Mouse (Mus musculus): Measurements from ENCODE around the gene C1qtnf2. TPM values are rescaled to one million over a fixed set of nuclear protein-coding genes. Genes with fewer than 3 reads are reported as not detected.

Gene C1qtnf2
- polyA plus RNA-seq, 1 experiment from 2014 or later: 12.9 TPM

DNA sequence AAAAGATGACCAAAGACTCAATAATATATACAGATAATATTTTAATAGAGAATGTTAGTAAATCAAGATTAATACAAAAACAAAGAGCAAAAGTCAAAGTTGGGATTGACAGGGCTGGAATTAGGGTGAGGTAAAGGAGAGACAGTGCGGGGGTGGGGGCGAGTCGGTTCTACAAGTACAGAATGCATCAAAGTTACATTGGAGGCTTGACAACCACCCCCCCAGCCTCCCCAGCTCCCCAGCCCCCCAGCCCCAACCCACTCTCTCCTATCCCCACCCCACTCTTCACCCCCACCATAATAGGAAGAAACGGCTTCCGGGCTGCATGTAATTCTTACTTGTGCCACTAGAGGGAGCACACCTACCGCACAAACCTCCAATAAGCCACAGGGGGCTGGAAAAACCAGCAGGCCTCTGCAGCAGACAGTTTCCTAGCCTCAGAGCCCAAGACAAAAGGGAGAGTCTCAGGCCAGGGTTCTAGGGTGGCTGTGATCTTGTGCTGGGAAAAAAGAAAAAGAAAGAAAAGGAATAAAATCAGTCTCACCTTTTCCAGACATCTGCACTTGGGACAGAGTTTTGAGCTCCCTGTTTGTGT, 19.8 kb downstream of the C1qtnf2 start:
- H3K9ac ChIP-seq (ENCODE audit: low read depth, low read length): no peak overlapping the region
- H3K27me3 ChIP-seq (ENCODE audit: control insufficient read depth, insufficient read depth, low read depth, low read length): no peaks in the 10 kb centered on the region
- H3K4me2 ChIP-seq (ENCODE audit: low read length): no peak overlapping the region
- no peak overlapping the region for H3K27ac ChIP-seq (ENCODE audit: low read length)
- H3K4me1 ChIP-seq (ENCODE audit: control insufficient read depth, insufficient read depth, low read length): no peaks in the 10 kb centered on the region; the same call in 1 of the 2 replicates
- peak; percentile 79 for ATAC-seq
- H3K36me3 ChIP-seq (ENCODE audit: control insufficient read depth, insufficient read depth, low read length): no peaks in the 10 kb centered on the region
- 24% methylated on average over 6 of the region's 6 CpGs for WGBS
- H3K4me3 ChIP-seq (ENCODE audit: low read depth, low read length): no peak overlapping the region
- no peaks in the 10 kb centered on the region for H3K9me3 ChIP-seq (replicated peaks; ENCODE audit: control insufficient read depth, low read length, poor library complexity, severe bottlenecking)

GRCm38 (mm10) chr11:43495037-43495436, 21.0 kb downstream of the C1qtnf2 start:
- no peak for ATAC-seq
- 36% methylated on average over 8 of the region's 8 CpGs for WGBS

GRCm38 (mm10) chr11:43495532-43495931, 21.5 kb downstream of the C1qtnf2 start:
- ATAC-seq: no peak

More at GRCm38 (mm10) chr11:43495037-43495436, 21.0 kb downstream of the C1qtnf2 start:
- Histone ChIP-seq H3K27ac (ENCODE audit: low read length) (no peak overlapping the region), H3K9ac (ENCODE audit: low read depth, low read length) (no peak overlapping the region), H3K4me3 (ENCODE audit: low read depth, low read length) (no peak overlapping the region), H3K4me1 (ENCODE audit: control insufficient read depth, insufficient read depth, low read length) (no peaks in the 10 kb centered on the region; the same call in 1 of the 2 replicates), H3K27me3 (ENCODE audit: control insufficient read depth, insufficient read depth, low read depth, low read length) (no peaks in the 10 kb centered on the region), H3K4me2 (ENCODE audit: low read length) (no peak overlapping the region), H3K36me3 (ENCODE audit: control insufficient read depth, insufficient read depth, low read length) (no peaks in the 10 kb centered on the region), H3K9me3 (replicated peaks; ENCODE audit: control insufficient read depth, low read length, poor library complexity, severe bottlenecking) (no peaks in the 10 kb centered on the region)

DNA sequence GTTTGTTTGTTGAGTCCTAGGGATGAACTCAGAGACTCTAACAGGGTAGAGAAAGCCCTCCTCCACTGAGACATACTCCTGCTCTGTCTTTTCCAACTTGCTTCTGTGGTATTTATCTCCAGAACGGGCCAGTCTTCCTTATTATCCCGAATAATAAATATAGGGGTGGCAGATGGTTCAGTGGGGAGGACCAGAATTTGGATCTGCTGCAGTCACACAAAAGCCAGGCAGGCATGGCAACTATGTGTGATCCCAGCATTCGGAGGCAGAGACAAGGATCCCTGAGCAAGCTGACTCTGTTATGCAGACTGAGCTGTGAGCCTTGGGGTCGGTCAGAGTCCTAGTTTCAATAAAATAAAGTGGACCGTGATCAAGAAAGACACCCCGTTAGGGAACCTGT, 27.2 kb downstream of the C1qtnf2 start:
- ATAC-seq: no peak
- H3K36me3 ChIP-seq (ENCODE audit: control insufficient read depth, insufficient read depth, low read length): no peaks in the 10 kb centered on the region
- no peak overlapping the region for H3K9ac ChIP-seq (ENCODE audit: low read depth, low read length)
- no peaks in the 10 kb centered on the region for H3K9me3 ChIP-seq (replicated peaks; ENCODE audit: control insufficient read depth, low read length, poor library complexity, severe bottlenecking)
- no peak overlapping the region for H3K27ac ChIP-seq (ENCODE audit: low read length)
- H3K4me3 ChIP-seq (ENCODE audit: low read depth, low read length): no peak overlapping the region
- no peak overlapping the region for H3K4me2 ChIP-seq (ENCODE audit: low read length)
- H3K27me3 ChIP-seq (ENCODE audit: control insufficient read depth, insufficient read depth, low read depth, low read length): no peaks in the 10 kb centered on the region
- WGBS: 82% methylated on average over 6 of the region's 6 CpGs
- H3K4me1 ChIP-seq (ENCODE audit: control insufficient read depth, insufficient read depth, low read length): no peaks in the 10 kb centered on the region

More at GRCm38 (mm10) chr11:43495532-43495931, 21.5 kb downstream of the C1qtnf2 start:
- no peaks in the 10 kb centered on the region for H3K36me3 ChIP-seq (ENCODE audit: control insufficient read depth, insufficient read depth, low read length)
- H3K9me3 ChIP-seq (replicated peaks; ENCODE audit: control insufficient read depth, low read length, poor library complexity, severe bottlenecking): no peaks in the 10 kb centered on the region
- no peaks in the 10 kb centered on the region; the same call in 1 of the 2 replicates for H3K4me1 ChIP-seq (ENCODE audit: control insufficient read depth, insufficient read depth, low read length)
- no peak overlapping the region for H3K4me2 ChIP-seq (ENCODE audit: low read length)
- H3K27ac ChIP-seq (ENCODE audit: low read length): no peak overlapping the region
- H3K27me3 ChIP-seq (ENCODE audit: control insufficient read depth, insufficient read depth, low read depth, low read length): no peaks in the 10 kb centered on the region
- H3K9ac ChIP-seq (ENCODE audit: low read depth, low read length): no peak overlapping the region
- H3K4me3 ChIP-seq (ENCODE audit: low read depth, low read length): no peak overlapping the region
- WGBS: 34% methylated on average over 3 of the region's 3 CpGs

GRCm38 (mm10) chr11:43505188-43505587, 31.1 kb downstream of the C1qtnf2 start:
- Histone ChIP-seq H3K36me3 (ENCODE audit: control insufficient read depth, insufficient read depth, low read length) (no peaks in the 10 kb centered on the region), H3K4me2 (ENCODE audit: low read length) (no peak overlapping the region), H3K27ac (ENCODE audit: low read length) (no peak overlapping the region), H3K4me1 (ENCODE audit: control insufficient read depth, insufficient read depth, low read length) (no peaks in the 10 kb centered on the region), H3K9ac (ENCODE audit: low read depth, low read length) (no peak overlapping the region), H3K9me3 (replicated peaks; ENCODE audit: control insufficient read depth, low read length, poor library complexity, severe bottlenecking) (no peaks in the 10 kb centered on the region), H3K27me3 (ENCODE audit: control insufficient read depth, insufficient read depth, low read depth, low read length) (no peaks in the 10 kb centered on the region), H3K4me3 (ENCODE audit: low read depth, low read length) (no peak overlapping the region)
- 84% methylated on average over 7 of the region's 7 CpGs for WGBS
- no peak for ATAC-seq

- Histone ChIP-seq H3K4me1 (ENCODE audit: control insufficient read depth, insufficient read depth, low read length) (no peaks in the 10 kb centered on the region), H3K9ac (ENCODE audit: low read depth, low read length) (no peak overlapping the region), H3K9me3 (replicated peaks; ENCODE audit: control insufficient read depth, low read length, poor library complexity, severe bottlenecking) (no peaks in the 10 kb centered on the region), H3K36me3 (ENCODE audit: control insufficient read depth, insufficient read depth, low read length) (no peaks in the 10 kb centered on the region), H3K27ac (ENCODE audit: low read length) (no peak overlapping the region), H3K4me3 (ENCODE audit: low read depth, low read length) (no peak overlapping the region), H3K27me3 (ENCODE audit: control insufficient read depth, insufficient read depth, low read depth, low read length) (no peaks in the 10 kb centered on the region), H3K4me2 (ENCODE audit: low read length) (no peak overlapping the region)
- no peak for ATAC-seq
- 84% methylated on average over 6 of the region's 6 CpGs for WGBS
Observed at GRCm38 (mm10) chr11:43507976-43508375, 33.9 kb downstream of the C1qtnf2 start.

DNA sequence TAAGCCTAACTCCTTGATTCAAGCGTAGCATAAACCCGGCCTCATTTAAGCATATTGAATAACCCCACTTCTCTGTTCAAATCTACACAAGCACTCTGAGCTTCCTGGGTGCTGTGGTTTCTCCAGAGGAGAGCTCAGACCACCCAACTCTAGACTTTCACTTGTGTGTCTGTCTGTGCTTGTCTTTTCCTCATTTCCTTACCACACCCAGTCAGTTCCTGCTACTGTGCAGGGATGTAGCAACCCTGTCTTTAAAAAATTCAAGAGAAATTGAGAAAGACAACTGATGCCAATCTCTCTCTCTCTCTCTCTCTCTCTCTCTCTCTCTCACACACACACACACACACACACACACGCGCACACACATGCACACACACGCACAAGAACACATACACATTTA, 35.8 kb downstream of the C1qtnf2 start:
- H3K36me3 ChIP-seq (ENCODE audit: control insufficient read depth, insufficient read depth, low read length): no peaks in the 10 kb centered on the region
- H3K9ac ChIP-seq (ENCODE audit: low read depth, low read length): no peak overlapping the region
- over 99% methylated on average over 5 of the region's 5 CpGs for WGBS
- H3K9me3 ChIP-seq (replicated peaks; ENCODE audit: control insufficient read depth, low read length, poor library complexity, severe bottlenecking): no peaks in the 10 kb centered on the region
- H3K27me3 ChIP-seq (ENCODE audit: control insufficient read depth, insufficient read depth, low read depth, low read length): no peaks in the 10 kb centered on the region
- no peak overlapping the region for H3K4me3 ChIP-seq (ENCODE audit: low read depth, low read length)
- no peak overlapping the region for H3K27ac ChIP-seq (ENCODE audit: low read length)
- no peak for ATAC-seq
- no peak overlapping the region for H3K4me2 ChIP-seq (ENCODE audit: low read length)
- no peaks in the 10 kb centered on the region for H3K4me1 ChIP-seq (ENCODE audit: control insufficient read depth, insufficient read depth, low read length)

GRCm38 (mm10) chr11:43512661-43513190, 38.6 kb downstream of the C1qtnf2 start:
- Histone ChIP-seq H3K4me1 (ENCODE audit: control insufficient read depth, insufficient read depth, low read length) (no peaks in the 10 kb centered on the region), H3K9ac (ENCODE audit: low read depth, low read length) (no peak overlapping the region), H3K4me2 (ENCODE audit: low read length) (no peak overlapping the region), H3K27ac (ENCODE audit: low read length) (no peak overlapping the region), H3K9me3 (replicated peaks; ENCODE audit: control insufficient read depth, low read length, poor library complexity, severe bottlenecking) (no peaks in the 10 kb centered on the region), H3K36me3 (ENCODE audit: control insufficient read depth, insufficient read depth, low read length) (no peaks in the 10 kb centered on the region), H3K4me3 (ENCODE audit: low read depth, low read length) (no peak overlapping the region), H3K27me3 (ENCODE audit: control insufficient read depth, insufficient read depth, low read depth, low read length) (no peaks in the 10 kb centered on the region)
- ATAC-seq: no peak
- WGBS: 74% methylated on average over 2 of the region's 2 CpGs

- Histone ChIP-seq H3K4me2 (ENCODE audit: low read length) (no peak overlapping the region), H3K4me1 (ENCODE audit: control insufficient read depth, insufficient read depth, low read length) (no peaks in the 10 kb centered on the region), H3K36me3 (ENCODE audit: control insufficient read depth, insufficient read depth, low read length) (no peaks in the 10 kb centered on the region), H3K9ac (ENCODE audit: low read depth, low read length) (no peak overlapping the region), H3K4me3 (ENCODE audit: low read depth, low read length) (no peak overlapping the region), H3K9me3 (replicated peaks; ENCODE audit: control insufficient read depth, low read length, poor library complexity, severe bottlenecking) (no peaks in the 10 kb centered on the region), H3K27me3 (ENCODE audit: control insufficient read depth, insufficient read depth, low read depth, low read length) (no peaks in the 10 kb centered on the region), H3K27ac (ENCODE audit: low read length) (no peak overlapping the region)
- 44% methylated on average over 8 of the region's 8 CpGs for WGBS
- ATAC-seq: no peak; the same call in 1 of the 2 replicates
Observed at GRCm38 (mm10) chr11:43516344-43517021, 42.4 kb downstream of the C1qtnf2 start.
